ENCODE assay signal across 18 mouse cellular contexts in the genomic region with DNA sequence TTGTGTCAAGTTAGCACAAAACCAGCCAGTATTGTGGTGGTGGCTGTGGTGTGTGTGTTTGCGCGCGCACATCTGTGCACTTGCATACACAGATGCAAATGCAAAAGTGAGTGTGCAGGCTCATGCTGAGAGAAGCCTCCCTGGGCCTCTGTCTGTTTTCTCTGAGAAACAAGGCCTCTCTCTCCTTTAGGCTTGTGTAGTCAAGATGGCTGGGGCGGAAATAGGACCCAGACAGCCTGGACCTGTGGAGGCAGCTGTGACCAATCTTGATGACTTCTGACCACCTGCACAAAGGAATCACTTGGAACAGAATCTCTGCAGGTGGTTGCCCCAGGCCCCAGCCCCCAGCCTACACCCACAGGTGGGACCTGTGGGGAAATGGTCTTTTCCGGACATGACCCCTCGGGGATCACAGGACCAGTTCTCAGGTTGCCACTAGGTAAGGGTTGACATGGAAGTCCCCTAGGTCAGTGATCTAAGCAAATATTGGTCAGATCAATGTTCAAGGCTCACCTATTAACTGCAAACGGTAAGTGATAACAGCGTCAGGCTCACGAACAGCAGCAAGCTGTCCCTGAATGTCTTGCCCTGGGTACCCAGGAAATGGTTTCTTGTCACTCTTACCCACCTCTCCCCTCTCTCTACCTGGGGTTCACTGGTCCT.
DNase-seq lines count a peak whose midpoint lies in the region; ATAC-seq and TF ChIP-seq lines count a peak whose summit lies in the region.
"Had no signal": no experiment of that assay in that cellular context is flagged by ENCODE, and none has a peak within 500 bp of the region (broad histone marks: within the 10 kb centered on the region; RNA-seq: fewer than 3 reads in every experiment).

No protein-coding gene starts in this region.

- H3K4me3 ChIP-seq in gastrocnemius, adult 2 months: no peak overlapping the region; the same call in 1 of the 2 replicates
- no peak overlapping the region for H3K4me3 ChIP-seq in heart, postnatal 0 days (ENCODE audit: low read depth, low read length)
- H3K4me3 ChIP-seq in intestine, embryonic 15.5 days (replicated peaks): no peak overlapping the region
- no peak overlapping the region for H3K4me3 ChIP-seq in liver, embryonic 16.5 days (ENCODE audit: low read depth, low read length)
- H3K4me3 ChIP-seq: hindbrain, embryonic 12.5 days; neural tube, embryonic 12.5 days had no signal

- no peak overlapping the region for H3K9ac ChIP-seq in heart, postnatal 0 days (replicated peaks; ENCODE audit: low read depth, low read length)
- no peak overlapping the region for H3K9ac ChIP-seq in intestine, embryonic 15.5 days
- H3K9ac ChIP-seq in liver, embryonic 16.5 days (ENCODE audit: low read depth, low read length): no peak overlapping the region
- H3K9ac ChIP-seq: neural tube, embryonic 12.5 days had no signal

- no peaks in the 10 kb centered on the region for H3K36me3 ChIP-seq in heart, postnatal 0 days (replicated peaks; ENCODE audit: control insufficient read depth, insufficient read depth, low read length)
- no peaks in the 10 kb centered on the region for H3K36me3 ChIP-seq in intestine, embryonic 15.5 days
- H3K36me3 ChIP-seq in liver, embryonic 16.5 days (ENCODE audit: control insufficient read depth, insufficient read depth): no peaks in the 10 kb centered on the region
- H3K36me3 ChIP-seq: hindbrain, embryonic 12.5 days; neural tube, embryonic 12.5 days had no signal

- no peaks in the 10 kb centered on the region for H3K9me3 ChIP-seq in heart, postnatal 0 days (replicated peaks; ENCODE audit: control insufficient read depth, low read length)
- no peaks in the 10 kb centered on the region for H3K9me3 ChIP-seq in intestine, embryonic 15.5 days
- H3K9me3 ChIP-seq in liver, embryonic 16.5 days (replicated peaks; ENCODE audit: control insufficient read depth, low read length): no peaks in the 10 kb centered on the region
- H3K9me3 ChIP-seq: hindbrain, embryonic 12.5 days; neural tube, embryonic 12.5 days had no signal

- ATAC-seq in heart, postnatal 0 days (ENCODE audit: insufficient read depth, low read depth): no peak
- peak; percentile 18 for ATAC-seq in intestine, embryonic 15.5 days
- ATAC-seq in liver, embryonic 16.5 days (ENCODE audit: low read depth): peak; percentile 75
- ATAC-seq: forebrain, embryonic 16.5 days; Patski had no signal

- TF ChIP-seq CTCF in gastrocnemius, adult 2 months (IDR thresholded peaks at IDR 0.05): no peak
- TF ChIP-seq CTCF in heart, postnatal 0 days (IDR thresholded peaks at IDR 0.05; ENCODE audit: low read depth): no peak

- no peak overlapping the region for H3K4me2 ChIP-seq in heart, postnatal 0 days (ENCODE audit: low read depth, low read length)
- H3K4me2 ChIP-seq in intestine, embryonic 15.5 days (replicated peaks): no peak overlapping the region
- H3K4me2 ChIP-seq in liver, embryonic 16.5 days (ENCODE audit: low read depth, low read length): 0 out of 2 replicates have a peak overlapping the region, but pooled peaks have one; percentile 8
- H3K4me2 ChIP-seq: hindbrain, embryonic 12.5 days; neural tube, embryonic 12.5 days had no signal

- intact Hi-C loops in gastrocnemius, adult 2 months (cut with DNase I): no loop called here
- intact Hi-C loops in heart, postnatal 36 days (cut with DNase I): no loop called here

- peaks cover 11% of the 10 kb centered on the region; the same call in 1 of the 2 replicates for H3K4me1 ChIP-seq in heart, postnatal 0 days (ENCODE audit: control insufficient read depth, insufficient read depth)
- H3K4me1 ChIP-seq in intestine, embryonic 15.5 days (replicated peaks): peaks cover 23% of the 10 kb centered on the region
- H3K4me1 ChIP-seq in liver, embryonic 16.5 days (ENCODE audit: control insufficient read depth, low read depth, low read length): peaks cover 33% of the 10 kb centered on the region

- DNase-seq in gastrocnemius, adult 2 months: no peak
- no peak for DNase-seq in gastrocnemius, adult 18-20 months (ENCODE audit: low spot score)
- DNase-seq in heart, postnatal 0 days (ENCODE audit: low spot score): no peak
- DNase-seq in heart, postnatal 36 days: no peak
- no peak for DNase-seq in layer of hippocampus, postnatal 25 days (ENCODE audit: extremely low spot score in 1 of 2, low spot score in 1 of 2)
- DNase-seq in urinary bladder, postnatal 25 days (ENCODE audit: low spot score): no peak
- DNase-seq: cerebellum, adult 9-11 months; gastrocnemius, postnatal 10 days; kidney, postnatal 14 days; layer of hippocampus, adult 9-11 months; lung, adult 2 months; thymus, postnatal 14 days had no signal

- TF ChIP-seq EP300 in heart, postnatal 0 days (IDR thresholded peaks at IDR 0.05; ENCODE audit: low read depth): no peak

- H3K27me3 ChIP-seq in heart, postnatal 0 days (ENCODE audit: control insufficient read depth, insufficient read depth, low read length): no peaks in the 10 kb centered on the region
- no peaks in the 10 kb centered on the region for H3K27me3 ChIP-seq in intestine, embryonic 15.5 days (replicated peaks)
- no peaks in the 10 kb centered on the region for H3K27me3 ChIP-seq in liver, embryonic 16.5 days (ENCODE audit: control insufficient read depth, insufficient read depth, low read depth, low read length)
- H3K27me3 ChIP-seq: hindbrain, embryonic 12.5 days; neural tube, embryonic 12.5 days; Patski had no signal

- H3K27ac ChIP-seq in gastrocnemius, adult 2 months: peak overlapping the region; percentile 89
- H3K27ac ChIP-seq in heart, postnatal 0 days (ENCODE audit: low read depth): peak overlapping the region; percentile 86
- H3K27ac ChIP-seq in intestine, embryonic 15.5 days: peak overlapping the region; percentile 38; the same call in 1 of the 2 replicates
- H3K27ac ChIP-seq in liver, embryonic 16.5 days (ENCODE audit: low read length): peak overlapping the region; percentile 84
- H3K27ac ChIP-seq: hindbrain, embryonic 12.5 days; neural tube, embryonic 12.5 days had no signal

- WGBS in heart, postnatal 0 days: 86% methylated on average over 9 of the region's 9 CpGs
- 78% methylated on average over 9 of the region's 9 CpGs for WGBS in intestine, embryonic 15.5 days
- WGBS in liver, embryonic 16.5 days (ENCODE audit: insufficient replicate concordance): 54% methylated on average over 9 of the region's 9 CpGs

Comparison
In these comparisons a context has a peak if more than half of its experiments do, and no peak if none do; other contexts are left out.
1. H3K27ac ChIP-seq: peak in every context shown above with its lines; median percentile 89 in gastrocnemius, adult 2 months; 86 in heart, postnatal 0 days; 84 in liver, embryonic 16.5 days; 38 in intestine, embryonic 15.5 days.